Mouse (Mus musculus) small intestine, adult 2 months (tissue): ENCODE data around the gene Fbxo3.

Source experiments
- CTCF ChIP-seq: fragments of 200-500 bp; IDR thresholded peaks from 2 replicates; pipeline ENCODE4 v1.5.1; 2012; ENCODE audit warnings: low read depth, mild to moderate bottlenecking, control low read depth, inconsistent platforms, low read length, moderate library complexity, mixed read lengths; ENCODE audit not compliant: insufficient replicate concordance, insufficient read length; ENCODE audit errors: extremely low read depth
- POLR2A ChIP-seq: fragments of 200-500 bp; IDR thresholded peaks from 2 replicates; pipeline ENCODE4 v1.6.1; 2012; ENCODE audit warnings: low read depth, mild to moderate bottlenecking, control low read depth, inconsistent platforms, low read length, moderate library complexity

DNA sequence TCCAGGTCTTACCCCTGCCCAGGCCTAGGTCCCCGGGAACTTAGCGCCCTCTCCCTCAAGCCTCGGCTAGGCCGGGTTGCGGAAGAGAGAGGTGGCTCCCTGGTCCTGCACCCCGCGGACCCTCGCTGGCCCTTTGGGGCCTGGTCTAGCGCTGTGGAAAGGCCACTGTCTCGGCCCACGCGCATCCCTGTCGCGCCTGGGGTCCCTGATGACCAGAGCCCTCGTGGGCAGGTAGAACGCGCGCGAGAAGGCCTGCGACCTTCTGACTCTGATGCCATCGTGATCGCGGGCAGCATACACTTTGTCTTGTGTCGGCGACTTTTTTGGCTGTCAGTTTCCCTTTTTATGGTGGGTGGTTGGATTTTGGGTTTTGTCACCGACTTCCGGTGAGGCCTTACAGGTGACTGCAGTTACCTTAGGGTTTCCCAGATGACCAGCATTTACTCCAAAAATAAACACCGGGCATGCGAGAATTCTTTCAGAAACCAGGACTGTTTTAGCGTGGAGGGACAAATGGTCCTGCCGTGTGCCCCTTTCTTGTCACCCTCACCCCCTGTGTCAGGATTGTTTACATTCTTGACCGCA, 710 bp downstream of the Fbxo3 start, which contains the start of gene 4931422A03Rik:
- no peak for TF ChIP-seq CTCF
- TF ChIP-seq POLR2A, result no peak; the same call in 1 of the 2 replicates
